Mouse (Mus musculus): ENCODE results near the gene Zfp948. TPM values are rescaled to one million over a fixed set of nuclear protein-coding genes. Genes with fewer than 3 reads are reported as not detected.

Zfp948 gene
- polyA plus RNA-seq, 1 experiment from 2014 or later: 10.4 TPM

- H3K27ac ChIP-seq (replicated peaks): no peak overlapping the region
- ATAC-seq (ENCODE audit: low FRiP score, low TSS enrichment) (peak; percentile 47; the same call in 1 of the 2 replicates), DNase-seq (ENCODE audit: low spot score) (no peak)
- TF ChIP-seq EP300 (optimal IDR thresholded peaks at IDR 0.05) (no peak), CTCF (IDR thresholded peaks at IDR 0.05; ENCODE audit: low read depth) (no peak)
- H3K4me3 ChIP-seq (ENCODE audit: low read depth, low read length): no peak overlapping the region
- no peak overlapping the region; the same call in 1 of the 2 replicates for H3K4me2 ChIP-seq (replicated peaks; ENCODE audit: low read depth)
- no peaks in the 10 kb centered on the region; the same call in 1 of the 2 replicates for H3K4me1 ChIP-seq (replicated peaks; ENCODE audit: control insufficient read depth, insufficient read depth)
- no peaks in the 10 kb centered on the region for H3K9me3 ChIP-seq (ENCODE audit: control insufficient read depth, low read length)
- no peak overlapping the region for H3K9ac ChIP-seq (ENCODE audit: low read length)
- H3K27me3 ChIP-seq (ENCODE audit: control insufficient read depth, insufficient read depth, low read length): no peaks in the 10 kb centered on the region
- WGBS: 39% methylated on average over 2 of the region's 2 CpGs
- no peaks in the 10 kb centered on the region; the same call in 1 of the 2 replicates for H3K36me3 ChIP-seq (ENCODE audit: control insufficient read depth, insufficient read depth, low read length)
These were observed 30.1 kb upstream of the Zfp948 start for GRCm38 (mm10) chr17:21536676-21537075.

GRCm38 (mm10) chr17:21557831-21558230 lies 9.0 kb upstream of the Zfp948 start:
- Histone ChIP-seq H3K4me1 (replicated peaks; ENCODE audit: control insufficient read depth, insufficient read depth) (no peaks in the 10 kb centered on the region), H3K4me2 (replicated peaks; ENCODE audit: low read depth) (no peak overlapping the region), H3K9me3 (ENCODE audit: control insufficient read depth, low read length) (no peaks in the 10 kb centered on the region), H3K9ac (ENCODE audit: low read length) (no peak overlapping the region), H3K27ac (replicated peaks) (no peak overlapping the region), H3K36me3 (ENCODE audit: control insufficient read depth, insufficient read depth, low read length) (peaks cover 3% of the 10 kb centered on the region; the same call in 1 of the 2 replicates), H3K27me3 (ENCODE audit: control insufficient read depth, insufficient read depth, low read length) (no peaks in the 10 kb centered on the region), H3K4me3 (ENCODE audit: low read depth, low read length) (no peak overlapping the region)
- TF ChIP-seq CTCF (IDR thresholded peaks at IDR 0.05; ENCODE audit: low read depth) (no peak), EP300 (optimal IDR thresholded peaks at IDR 0.05) (no peak)
- no peak for ATAC-seq (ENCODE audit: low FRiP score, low TSS enrichment)
- 78% methylated on average over 2 of the region's 2 CpGs for WGBS
- DNase-seq (ENCODE audit: low spot score): no peak

- WGBS: 0% methylated on average over 5 of the region's 5 CpGs
- DNase-seq (ENCODE audit: low spot score) (peak; percentile 33), ATAC-seq (ENCODE audit: low FRiP score, low TSS enrichment) (peak; percentile 77)
- no peaks in the 10 kb centered on the region for H3K9me3 ChIP-seq (ENCODE audit: control insufficient read depth, low read length)
- no peaks in the 10 kb centered on the region for H3K27me3 ChIP-seq (ENCODE audit: control insufficient read depth, insufficient read depth, low read length)
- peak overlapping the region; percentile 72 for H3K4me3 ChIP-seq (ENCODE audit: low read depth, low read length)
- H3K27ac ChIP-seq (replicated peaks): peak overlapping the region; percentile 96
- no peaks in the 10 kb centered on the region for H3K36me3 ChIP-seq (ENCODE audit: control insufficient read depth, insufficient read depth, low read length)
- TF ChIP-seq CTCF (IDR thresholded peaks at IDR 0.05; ENCODE audit: low read depth): peak; percentile 68
- no peak for TF ChIP-seq EP300 (optimal IDR thresholded peaks at IDR 0.05)
- peak overlapping the region; percentile 72 for H3K4me2 ChIP-seq (replicated peaks; ENCODE audit: low read depth)
- peak overlapping the region; percentile 78 for H3K9ac ChIP-seq (ENCODE audit: low read length)
- H3K4me1 ChIP-seq (replicated peaks; ENCODE audit: control insufficient read depth, insufficient read depth): no peaks in the 10 kb centered on the region
These were observed 588 bp upstream of the Zfp948 start for GRCm38 (mm10) chr17:21566220-21566619.

GRCm38 (mm10) chr17:21567696-21568095 lies 888 bp downstream of the Zfp948 start:
- Histone ChIP-seq H3K27ac (replicated peaks) (no peak overlapping the region), H3K4me1 (replicated peaks; ENCODE audit: control insufficient read depth, insufficient read depth) (no peaks in the 10 kb centered on the region), H3K27me3 (ENCODE audit: control insufficient read depth, insufficient read depth, low read length) (no peaks in the 10 kb centered on the region), H3K4me2 (replicated peaks; ENCODE audit: low read depth) (peak overlapping the region; percentile 72), H3K36me3 (ENCODE audit: control insufficient read depth, insufficient read depth, low read length) (no peaks in the 10 kb centered on the region), H3K4me3 (ENCODE audit: low read depth, low read length) (peak overlapping the region; percentile 72), H3K9me3 (ENCODE audit: control insufficient read depth, low read length) (no peaks in the 10 kb centered on the region), H3K9ac (ENCODE audit: low read length) (no peak overlapping the region)
- no peak for TF ChIP-seq EP300 (optimal IDR thresholded peaks at IDR 0.05)
- no peak for TF ChIP-seq CTCF (IDR thresholded peaks at IDR 0.05; ENCODE audit: low read depth)
- WGBS: 26% methylated on average over 1 of the region's 1 CpGs
- ATAC-seq (ENCODE audit: low FRiP score, low TSS enrichment): 0 out of 2 replicates have a peak, but pooled peaks have one; percentile 36
- DNase-seq (ENCODE audit: low spot score): peak; percentile 24

GRCm38 (mm10) chr17:21579080-21579479 lies 12.3 kb downstream of the Zfp948 start:
- H3K4me2 ChIP-seq (replicated peaks; ENCODE audit: low read depth): no peak overlapping the region
- no peak overlapping the region for H3K4me3 ChIP-seq (ENCODE audit: low read depth, low read length)
- H3K9me3 ChIP-seq (ENCODE audit: control insufficient read depth, low read length): no peaks in the 10 kb centered on the region
- H3K9ac ChIP-seq (ENCODE audit: low read length): no peak overlapping the region
- no peak overlapping the region for H3K27ac ChIP-seq (replicated peaks)
- TF ChIP-seq EP300 (optimal IDR thresholded peaks at IDR 0.05): no peak
- TF ChIP-seq CTCF (IDR thresholded peaks at IDR 0.05; ENCODE audit: low read depth): no peak
- WGBS: 67% methylated on average over 1 of the region's 1 CpGs
- no peak for ATAC-seq (ENCODE audit: low FRiP score, low TSS enrichment)
- H3K4me1 ChIP-seq (replicated peaks; ENCODE audit: control insufficient read depth, insufficient read depth): no peaks in the 10 kb centered on the region
- H3K27me3 ChIP-seq (ENCODE audit: control insufficient read depth, insufficient read depth, low read length): no peaks in the 10 kb centered on the region
- DNase-seq (ENCODE audit: low spot score): no peak
- H3K36me3 ChIP-seq (ENCODE audit: control insufficient read depth, insufficient read depth, low read length): 0 out of 2 replicates have a peak, but pooled peaks cover 16% of the 10 kb centered on the region

- no peaks in the 10 kb centered on the region for H3K4me1 ChIP-seq (replicated peaks; ENCODE audit: control insufficient read depth, insufficient read depth)
- DNase-seq (ENCODE audit: low spot score) (peak; percentile 19), ATAC-seq (ENCODE audit: low FRiP score, low TSS enrichment) (peak; percentile 84)
- no peak overlapping the region for H3K4me2 ChIP-seq (replicated peaks; ENCODE audit: low read depth)
- 16% methylated on average over 5 of the region's 5 CpGs for WGBS
- no peak overlapping the region for H3K27ac ChIP-seq (replicated peaks)
- no peak overlapping the region for H3K9ac ChIP-seq (ENCODE audit: low read length)
- H3K9me3 ChIP-seq (ENCODE audit: control insufficient read depth, low read length): no peaks in the 10 kb centered on the region
- no peaks in the 10 kb centered on the region for H3K27me3 ChIP-seq (ENCODE audit: control insufficient read depth, insufficient read depth, low read length)
- H3K4me3 ChIP-seq (ENCODE audit: low read depth, low read length): no peak overlapping the region
- 0 out of 2 replicates have a peak, but pooled peaks cover 14% of the 10 kb centered on the region for H3K36me3 ChIP-seq (ENCODE audit: control insufficient read depth, insufficient read depth, low read length)
- TF ChIP-seq CTCF (IDR thresholded peaks at IDR 0.05; ENCODE audit: low read depth) (peak; percentile 84), EP300 (optimal IDR thresholded peaks at IDR 0.05) (no peak)
These were observed 12.8 kb downstream of the Zfp948 start for GRCm38 (mm10) chr17:21579493-21580175.
